Mouse (Mus musculus): ENCODE measurements around the gene B3galnt2. TPM values are rescaled to one million over a fixed set of nuclear protein-coding genes. Genes with fewer than 3 reads are reported as not detected.

B3galnt2 gene
- total and polyA plus RNA-seq, 3 experiments = 13.2 to 28.4 (median 27.2) TPM

GRCm38 (mm10) chr13:13954931-13955330 is 662 bp downstream of the B3galnt2 start:
- under 1% methylated on average over 29 of the region's 29 CpGs for WGBS
- intact Hi-C loops (cut with DNase I) = loop anchor here (2.0 to 5.0 kb wide), 3 partner anchors 38 to 657 kb away; partner anchors contain the start of genes Mrpl32, Psma2 and Tbce
- Histone ChIP-seq H3K4me3 (peak overlapping the region; percentile 98), H3K27me3 (ENCODE audit: control insufficient read depth, insufficient read depth, low read length) (no peaks in the 10 kb centered on the region), H3K4me1 (ENCODE audit: control insufficient read depth, insufficient read depth, low read length) (peaks cover 1% of the 10 kb centered on the region), H3K27ac (peak overlapping the region; percentile 91), H3K36me3 (ENCODE audit: control insufficient read depth, insufficient read depth, low read length) (no peaks in the 10 kb centered on the region), H3K9ac (ENCODE audit: low read depth, low read length) (peak overlapping the region; percentile 84), H3K79me2 (replicated peaks; ENCODE audit: control insufficient read depth, insufficient read depth, low read length) (no peaks in the 10 kb centered on the region)
- DNase-seq = no peak
- TF ChIP-seq CTCF (IDR thresholded peaks at IDR 0.05) = peak; percentile 33
- TF ChIP-seq EP300 (IDR thresholded peaks at IDR 0.05; ENCODE audit: insufficient read depth, low read depth, low read length) = no peak
- TF ChIP-seq POLR2A (IDR thresholded peaks at IDR 0.05; ENCODE audit: insufficient read depth, low read depth, low read length) = no peak

DNA sequence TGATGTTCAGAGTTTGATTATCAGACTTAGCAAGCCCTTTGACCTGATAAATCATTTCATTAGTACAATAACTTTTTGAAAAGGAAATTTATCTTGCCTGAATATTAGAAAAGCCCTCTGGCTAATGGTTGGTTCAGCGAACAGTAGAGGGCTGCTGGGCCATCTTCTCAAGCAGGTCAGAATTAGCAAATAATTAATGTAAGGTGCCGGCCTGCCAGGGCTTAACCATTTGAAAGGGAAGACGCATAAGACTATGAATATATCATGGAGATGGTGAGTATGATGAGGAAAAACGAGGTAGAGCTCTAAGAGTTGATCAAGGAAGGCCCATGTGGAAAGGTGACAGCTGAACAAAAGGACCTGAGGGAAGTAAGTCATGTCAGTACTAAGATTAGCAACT is 2.4 kb downstream of the B3galnt2 start:
- intact Hi-C loops (cut with DNase I) = no loop called here
- Histone ChIP-seq H3K9ac (ENCODE audit: low read depth, low read length) (no peak overlapping the region), H3K27me3 (ENCODE audit: control insufficient read depth, insufficient read depth, low read length) (no peaks in the 10 kb centered on the region), H3K4me3 (no peak overlapping the region), H3K36me3 (ENCODE audit: control insufficient read depth, insufficient read depth, low read length) (no peaks in the 10 kb centered on the region), H3K4me1 (ENCODE audit: control insufficient read depth, insufficient read depth, low read length) (peaks cover 2% of the 10 kb centered on the region), H3K79me2 (replicated peaks; ENCODE audit: control insufficient read depth, insufficient read depth, low read length) (no peaks in the 10 kb centered on the region; the same call in 1 of the 2 replicates), H3K27ac (no peak overlapping the region)
- DNase-seq = no peak
- no peak for TF ChIP-seq EP300 (IDR thresholded peaks at IDR 0.05; ENCODE audit: insufficient read depth, low read depth, low read length)
- TF ChIP-seq POLR2A (IDR thresholded peaks at IDR 0.05; ENCODE audit: insufficient read depth, low read depth, low read length) = no peak
- TF ChIP-seq CTCF (IDR thresholded peaks at IDR 0.05) = no peak
- 92% methylated on average over 4 of the region's 4 CpGs for WGBS

DNA sequence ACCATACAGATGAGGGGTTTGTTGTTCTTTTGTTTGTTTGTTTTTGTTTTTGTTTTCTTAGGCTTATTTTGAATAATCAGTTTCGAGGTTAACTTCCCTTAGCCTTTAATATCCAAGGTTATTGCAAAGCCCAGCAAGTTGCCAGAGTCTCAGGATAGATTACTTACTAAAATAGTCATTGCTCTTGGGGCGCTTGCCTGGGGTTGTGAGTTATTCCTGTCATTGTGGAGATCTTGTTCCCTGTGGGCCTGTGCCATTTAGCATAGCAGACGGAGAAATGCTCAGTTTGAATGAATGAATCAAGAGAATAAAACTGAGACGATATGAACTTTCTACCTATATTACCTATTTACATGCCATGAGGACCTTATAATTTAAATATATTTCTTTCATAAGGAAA is 5.9 kb downstream of the B3galnt2 start:
- no peak for TF ChIP-seq EP300 (IDR thresholded peaks at IDR 0.05; ENCODE audit: insufficient read depth, low read depth, low read length)
- no peak for TF ChIP-seq CTCF (IDR thresholded peaks at IDR 0.05)
- TF ChIP-seq POLR2A (IDR thresholded peaks at IDR 0.05; ENCODE audit: insufficient read depth, low read depth, low read length) = no peak
- intact Hi-C loops (cut with DNase I) = no loop called here
- no peaks in the 10 kb centered on the region; the same call in 1 of the 2 replicates for H3K79me2 ChIP-seq (replicated peaks; ENCODE audit: control insufficient read depth, insufficient read depth, low read length)
- no peaks in the 10 kb centered on the region for H3K36me3 ChIP-seq (ENCODE audit: control insufficient read depth, insufficient read depth, low read length)
- H3K27me3 ChIP-seq (ENCODE audit: control insufficient read depth, insufficient read depth, low read length) = no peaks in the 10 kb centered on the region
- H3K27ac ChIP-seq = peak overlapping the region; percentile 66
- no peak overlapping the region for H3K4me3 ChIP-seq
- 66% methylated on average over 4 of the region's 4 CpGs for WGBS
- no peak for DNase-seq
- no peak overlapping the region for H3K9ac ChIP-seq (ENCODE audit: low read depth, low read length)
- H3K4me1 ChIP-seq (ENCODE audit: control insufficient read depth, insufficient read depth, low read length) = peaks cover 2% of the 10 kb centered on the region

- Histone ChIP-seq H3K27ac (no peak overlapping the region), H3K27me3 (ENCODE audit: control insufficient read depth, insufficient read depth, low read length) (no peaks in the 10 kb centered on the region), H3K9ac (ENCODE audit: low read depth, low read length) (no peak overlapping the region), H3K4me1 (ENCODE audit: control insufficient read depth, insufficient read depth, low read length) (peaks cover 2% of the 10 kb centered on the region), H3K4me3 (no peak overlapping the region), H3K79me2 (replicated peaks; ENCODE audit: control insufficient read depth, insufficient read depth, low read length) (no peaks in the 10 kb centered on the region; the same call in 1 of the 2 replicates), H3K36me3 (ENCODE audit: control insufficient read depth, insufficient read depth, low read length) (no peaks in the 10 kb centered on the region)
- no peak for TF ChIP-seq EP300 (IDR thresholded peaks at IDR 0.05; ENCODE audit: insufficient read depth, low read depth, low read length)
- WGBS = 52% methylated on average over 4 of the region's 4 CpGs
- intact Hi-C loops (cut with DNase I) = no loop called here
- DNase-seq = no peak
These were observed 6.8 kb downstream of the B3galnt2 start for GRCm38 (mm10) chr13:13961046-13961445.

DNA sequence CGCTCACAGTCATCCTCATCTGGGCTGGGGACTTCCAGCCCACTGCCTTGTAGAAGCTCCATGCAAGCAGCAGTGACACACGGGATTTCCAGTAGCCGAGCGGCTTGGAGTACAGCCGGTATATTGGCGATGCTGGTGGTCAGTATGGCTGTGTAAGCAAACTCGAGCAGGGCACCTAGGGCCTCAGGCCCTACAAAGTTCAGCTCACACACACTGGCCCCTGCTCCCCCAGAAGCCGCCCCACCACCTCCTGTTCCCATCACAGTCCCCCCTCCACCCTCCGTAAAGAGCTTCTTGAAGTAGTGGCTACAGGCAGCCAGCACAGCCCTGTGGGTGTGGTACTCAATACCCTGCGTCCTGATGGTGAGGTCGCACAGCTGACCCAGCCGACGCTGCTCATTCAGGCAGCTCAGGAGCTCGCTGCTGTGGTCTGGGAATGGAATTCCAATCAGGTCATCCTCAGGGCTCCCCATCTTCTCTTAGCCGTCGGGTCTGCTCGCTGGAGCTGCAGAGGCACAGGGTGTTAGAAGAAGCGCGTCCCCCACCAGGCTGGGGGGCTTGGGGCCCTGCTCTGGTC is 11.2 kb downstream of the B3galnt2 start:
- Histone ChIP-seq H3K27me3 (ENCODE audit: control insufficient read depth, insufficient read depth, low read length) (no peaks in the 10 kb centered on the region), H3K4me1 (ENCODE audit: control insufficient read depth, insufficient read depth, low read length) (no peaks in the 10 kb centered on the region), H3K4me3 (no peak overlapping the region), H3K9ac (ENCODE audit: low read depth, low read length) (no peak overlapping the region), H3K79me2 (replicated peaks; ENCODE audit: control insufficient read depth, insufficient read depth, low read length) (no peaks in the 10 kb centered on the region; the same call in 1 of the 2 replicates), H3K27ac (no peak overlapping the region), H3K36me3 (ENCODE audit: control insufficient read depth, insufficient read depth, low read length) (no peaks in the 10 kb centered on the region)
- no peak for DNase-seq
- WGBS = 70% methylated on average over 19 of the region's 19 CpGs
- no peak for TF ChIP-seq EP300 (IDR thresholded peaks at IDR 0.05; ENCODE audit: insufficient read depth, low read depth, low read length)
- no peak for TF ChIP-seq POLR2A (IDR thresholded peaks at IDR 0.05; ENCODE audit: insufficient read depth, low read depth, low read length)
- TF ChIP-seq CTCF (IDR thresholded peaks at IDR 0.05) = no peak
- intact Hi-C loops (cut with DNase I) = no loop called here

GRCm38 (mm10) chr13:13966172-13966571 is 11.9 kb downstream of the B3galnt2 start:
- intact Hi-C loops (cut with DNase I) = no loop called here
- Histone ChIP-seq H3K4me3 (no peak overlapping the region), H3K36me3 (ENCODE audit: control insufficient read depth, insufficient read depth, low read length) (no peaks in the 10 kb centered on the region), H3K4me1 (ENCODE audit: control insufficient read depth, insufficient read depth, low read length) (no peaks in the 10 kb centered on the region), H3K27ac (no peak overlapping the region), H3K9ac (ENCODE audit: low read depth, low read length) (no peak overlapping the region), H3K27me3 (ENCODE audit: control insufficient read depth, insufficient read depth, low read length) (no peaks in the 10 kb centered on the region), H3K79me2 (replicated peaks; ENCODE audit: control insufficient read depth, insufficient read depth, low read length) (no peaks in the 10 kb centered on the region; the same call in 1 of the 2 replicates)
- 45% methylated on average over 4 of the region's 4 CpGs for WGBS
- DNase-seq = no peak
- TF ChIP-seq EP300 (IDR thresholded peaks at IDR 0.05; ENCODE audit: insufficient read depth, low read depth, low read length) = no peak
- no peak for TF ChIP-seq POLR2A (IDR thresholded peaks at IDR 0.05; ENCODE audit: insufficient read depth, low read depth, low read length)
- no peak for TF ChIP-seq CTCF (IDR thresholded peaks at IDR 0.05)
